Mouse (Mus musculus) limb, embryonic 14.5 days (tissue): Measurements from ENCODE around the gene Mrtfa. TPM values are rescaled to one million over a fixed set of nuclear protein-coding genes. Genes with fewer than 3 reads are reported as not detected.

Experiments
- ATAC-seq: fragments of 200-750 bp; cut with Nextera tagmentation; 2 replicates; pipeline ENCODE4 v1.8.0; 2017; ENCODE audit warnings: low read depth, moderate number of reproducible peaks, moderate TSS enrichment; ENCODE audit not compliant: low FRiP score
- DNase-seq: peaks from one replicate; pipeline ENCODE4 v3.0.0-alpha.2; 2015; ENCODE audit warnings: low spot score
- H3K27ac ChIP-seq: fragments of 300-500 bp; sonication (generic); replicated peaks from 2 replicates; pipeline ENCODE4 v1.5.1; 2014; ENCODE audit warnings: low read depth, mild to moderate bottlenecking, low read length, moderate library complexity, mixed read lengths
- H3K27me3 ChIP-seq: fragments of 300-500 bp; sonication (generic); 2 replicates; pipeline ENCODE4 v1.6.1; 2014; ENCODE audit warnings: low read length, mixed read lengths; ENCODE audit not compliant: control insufficient read depth, insufficient read depth
- H3K36me3 ChIP-seq: fragments of 300-500 bp; sonication (generic); 2 replicates; pipeline ENCODE4 v1.6.1; 2014; ENCODE audit warnings: mild to moderate bottlenecking, low read length, moderate library complexity, mixed read lengths; ENCODE audit not compliant: control insufficient read depth, insufficient read depth
- H3K4me1 ChIP-seq: fragments of 300-500 bp; sonication (generic); 2 replicates; pipeline ENCODE4 v1.6.1; 2014; ENCODE audit warnings: antibody characterized with exemption, low read length, mixed read lengths; ENCODE audit not compliant: control insufficient read depth, insufficient read depth
- H3K4me2 ChIP-seq: fragments of 300-500 bp; sonication (generic); replicated peaks from 2 replicates; pipeline ENCODE4 v1.6.1; 2014; ENCODE audit warnings: low read depth, mild to moderate bottlenecking, low read length, moderate library complexity; ENCODE audit not compliant: severe bottlenecking
- H3K4me3 ChIP-seq: fragments of 300-500 bp; sonication (generic); replicated peaks from 2 replicates; pipeline ENCODE4 v1.5.1; 2014; ENCODE audit warnings: low read length
- H3K9ac ChIP-seq: fragments of 300-500 bp; sonication (generic); 2 replicates; pipeline ENCODE4 v1.6.1; 2014; ENCODE audit warnings: mild to moderate bottlenecking, low read depth, low read length, moderate library complexity; ENCODE audit not compliant: severe bottlenecking
- H3K9me3 ChIP-seq: fragments of 300-500 bp; sonication (generic); 2 replicates; pipeline ENCODE4 v1.6.1; 2016; ENCODE audit warnings: low read length; ENCODE audit not compliant: control insufficient read depth
- POLR2A ChIP-seq: fragments of 200-500 bp; IDR thresholded peaks from 2 replicates; pipeline ENCODE4 v1.8.0; 2012; ENCODE audit warnings: inconsistent platforms, mild to moderate bottlenecking, moderate library complexity, borderline replicate concordance; ENCODE audit not compliant: insufficient read depth, insufficient read length; ENCODE audit errors: extremely low read depth
- WGBS: fragments of 180-500 bp; shearing (Covaris S2); extraction: QIAGEN DNeasy Blood & Tissue Kit; methylation state at CpG from one replicate; pipeline ENCODE4 v1.1.7; 2014; 5-methylcytosine and 5-hydroxymethylcytosine counted together
- polyA plus RNA-seq, 2 experiments: library from polyadenylated mRNA; depleted of rRNA in 1 of 2; stranded (reverse) in 1 of 2; unstranded in 1 of 2; fragments of >200 nt; fragmentation: Nextera tagmentation in 1 of 2; extraction: Ambion mirVana in 1 of 2; gene quantifications; 2 replicates each; pipeline versions ENCODE4 v1.2.1 to v1.2.3; 2012 to 2014

The Mrtfa gene
- polyA plus RNA-seq, 2 experiments = 25.2 to 29.8 TPM

DNA sequence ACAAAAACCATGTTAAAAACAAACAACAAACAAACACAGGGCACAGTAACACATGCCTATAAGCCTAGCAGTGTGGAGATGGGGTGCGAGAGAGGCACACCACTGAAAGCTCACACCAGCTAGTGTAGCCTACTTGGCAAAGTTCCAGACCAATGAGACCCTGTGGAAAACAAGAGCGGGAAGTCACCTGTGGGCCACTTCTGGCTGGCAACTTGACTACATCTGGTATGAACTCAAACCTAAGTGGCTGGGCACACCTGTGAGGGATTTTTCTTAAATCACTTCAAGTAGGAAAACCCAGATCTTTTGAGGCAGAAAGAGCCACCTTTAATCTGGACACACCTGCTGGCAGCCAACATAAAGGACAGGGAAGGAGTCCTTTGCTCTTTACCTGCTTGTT, 11.0 kb downstream of the Mrtfa start:
- Histone ChIP-seq H3K27ac (no peak overlapping the region), H3K4me2 (no peak overlapping the region), H3K4me1 (peaks cover 11% of the 10 kb centered on the region; the same call in 1 of the 2 replicates), H3K4me3 (no peak overlapping the region), H3K36me3 (0 out of 2 replicates have a peak, but pooled peaks cover 3% of the 10 kb centered on the region), H3K27me3 (no peaks in the 10 kb centered on the region), H3K9ac (no peak overlapping the region), H3K9me3 (no peaks in the 10 kb centered on the region)
- no peak for DNase-seq
- ATAC-seq = no peak
- TF ChIP-seq POLR2A = no peak
- WGBS = 46% methylated on average over 2 of the region's 2 CpGs

DNA sequence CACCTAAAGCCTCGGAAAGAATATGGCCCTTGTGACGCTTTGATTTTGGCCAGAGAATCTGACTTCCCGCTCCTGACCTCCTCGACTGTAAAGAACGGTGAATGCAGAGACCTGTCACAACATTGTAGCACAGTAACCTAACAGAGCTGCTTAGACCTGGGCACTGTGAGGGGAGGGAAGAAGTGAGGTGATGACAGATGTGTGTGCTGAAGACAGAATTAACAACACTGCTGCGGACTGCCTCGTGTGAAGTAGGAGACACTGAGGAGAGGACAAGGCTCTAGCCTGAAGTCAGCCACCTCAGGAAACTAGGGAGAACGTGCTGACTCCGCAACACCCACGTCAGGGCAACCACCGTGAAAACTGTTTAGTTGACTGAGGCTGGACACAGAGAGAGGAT, 11.9 kb downstream of the Mrtfa start:
- Histone ChIP-seq H3K4me2 (no peak overlapping the region), H3K4me3 (no peak overlapping the region), H3K27me3 (no peaks in the 10 kb centered on the region), H3K9me3 (no peaks in the 10 kb centered on the region), H3K27ac (no peak overlapping the region), H3K36me3 (peaks cover 8% of the 10 kb centered on the region; the same call in 1 of the 2 replicates), H3K4me1 (peaks cover 11% of the 10 kb centered on the region; the same call in 1 of the 2 replicates), H3K9ac (no peak overlapping the region)
- WGBS = 64% methylated on average over 11 of the region's 11 CpGs
- ATAC-seq (no peak), DNase-seq (no peak)
- TF ChIP-seq POLR2A = no peak

DNA sequence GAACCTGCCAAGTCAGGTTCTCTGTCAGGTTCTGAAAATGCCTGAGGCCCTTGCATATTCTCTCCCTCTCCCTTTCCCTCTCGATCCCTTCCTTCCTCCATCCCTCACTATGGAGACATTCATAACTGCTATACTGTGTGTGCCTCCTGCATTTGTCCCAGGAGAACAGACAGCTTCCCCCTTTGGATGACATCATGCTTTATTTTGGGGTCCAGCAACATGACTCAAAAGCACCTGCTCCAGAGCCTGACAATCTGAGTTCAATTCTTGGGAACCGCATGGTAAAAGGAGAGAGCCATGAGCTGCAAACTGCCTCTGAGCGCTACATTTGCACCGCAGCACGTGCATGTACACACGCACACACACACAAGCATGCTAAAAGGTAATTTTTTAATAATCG, 12.7 kb downstream of the Mrtfa start:
- Histone ChIP-seq H3K4me3 (no peak overlapping the region), H3K9ac (no peak overlapping the region), H3K4me2 (no peak overlapping the region), H3K4me1 (peaks cover 11% of the 10 kb centered on the region; the same call in 1 of the 2 replicates), H3K36me3 (peaks cover 8% of the 10 kb centered on the region; the same call in 1 of the 2 replicates), H3K27me3 (no peaks in the 10 kb centered on the region), H3K9me3 (no peaks in the 10 kb centered on the region), H3K27ac (no peak overlapping the region)
- ATAC-seq (no peak), DNase-seq (no peak)
- 85% methylated on average over 7 of the region's 7 CpGs for WGBS
- TF ChIP-seq POLR2A = no peak

DNA sequence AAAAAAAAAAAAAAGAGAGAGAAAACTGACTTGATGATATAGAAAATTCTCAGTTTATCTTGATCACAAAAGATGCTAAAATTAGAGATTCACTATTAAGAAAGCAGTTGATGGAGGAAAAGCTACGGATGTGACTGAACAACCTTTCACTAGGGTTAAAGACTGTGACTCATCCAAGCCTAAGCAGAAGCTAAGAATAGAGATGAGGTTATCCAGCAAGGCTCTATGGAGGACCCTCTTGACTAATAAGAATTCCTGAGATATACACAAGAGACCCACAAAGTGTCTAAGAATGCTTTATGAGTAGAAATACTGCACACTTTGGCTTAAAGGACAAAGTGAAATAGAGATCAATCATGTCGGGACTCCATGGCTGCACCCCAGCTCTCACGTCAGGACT, 14.9 kb downstream of the Mrtfa start:
- no peak for TF ChIP-seq POLR2A
- Histone ChIP-seq H3K36me3 (peaks cover 8% of the 10 kb centered on the region), H3K9ac (no peak overlapping the region), H3K27ac (no peak overlapping the region), H3K4me1 (peaks cover 11% of the 10 kb centered on the region; the same call in 1 of the 2 replicates), H3K27me3 (no peaks in the 10 kb centered on the region), H3K4me3 (no peak overlapping the region), H3K4me2 (no peak overlapping the region), H3K9me3 (no peaks in the 10 kb centered on the region)
- no peak for DNase-seq
- 77% methylated on average over 3 of the region's 3 CpGs for WGBS
- no peak for ATAC-seq

DNA sequence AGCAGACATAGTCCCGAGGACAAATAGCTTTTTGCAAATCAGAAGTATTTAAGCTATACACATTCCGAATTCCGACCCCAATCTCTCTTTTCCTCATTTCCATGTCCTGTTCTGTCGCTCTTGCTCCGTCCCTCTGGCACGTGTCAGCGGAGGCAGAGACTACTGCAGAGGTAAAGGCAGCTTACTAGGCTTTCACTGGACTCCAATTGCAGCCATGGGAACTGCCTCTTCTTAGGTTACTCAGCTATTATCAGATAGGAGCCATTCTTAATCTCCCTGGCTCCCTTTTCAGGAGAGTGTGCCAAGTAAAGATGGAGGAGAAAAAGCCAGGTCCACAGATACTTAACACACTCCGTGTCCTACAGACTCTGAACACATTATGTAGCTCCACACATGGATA, 18.3 kb downstream of the Mrtfa start:
- TF ChIP-seq POLR2A = no peak
- peaks cover 8% of the 10 kb centered on the region for H3K36me3 ChIP-seq
- no peak overlapping the region for H3K4me2 ChIP-seq
- no peaks in the 10 kb centered on the region for H3K9me3 ChIP-seq
- H3K4me1 ChIP-seq = peaks cover 5% of the 10 kb centered on the region; the same call in 1 of the 2 replicates
- H3K4me3 ChIP-seq = no peak overlapping the region
- no peak overlapping the region for H3K27ac ChIP-seq
- no peak overlapping the region for H3K9ac ChIP-seq
- no peak for ATAC-seq
- no peak for DNase-seq
- H3K27me3 ChIP-seq = no peaks in the 10 kb centered on the region
- WGBS = 82% methylated on average over 8 of the region's 8 CpGs

DNA sequence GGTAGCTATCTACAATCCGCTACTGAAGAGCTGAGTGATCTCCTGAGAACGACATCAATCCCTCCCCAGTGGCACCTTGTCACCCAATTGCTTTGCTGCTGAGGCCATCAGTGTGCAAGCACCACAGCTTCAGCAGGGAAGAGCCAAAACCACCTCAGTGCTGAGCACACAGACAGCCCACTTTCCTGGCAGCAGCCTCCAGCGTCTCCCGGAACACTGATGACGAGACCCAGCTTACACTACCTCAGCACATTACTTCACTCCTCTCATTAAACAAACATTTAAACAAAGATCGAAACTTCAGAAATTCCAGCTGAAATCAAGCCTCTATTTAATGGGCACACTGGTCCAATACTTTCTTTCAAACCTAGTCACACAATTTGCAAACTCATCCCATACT, 21.8 kb downstream of the Mrtfa start:
- no peak for TF ChIP-seq POLR2A
- Histone ChIP-seq H3K4me2 (no peak overlapping the region), H3K27ac (no peak overlapping the region), H3K9me3 (no peaks in the 10 kb centered on the region), H3K27me3 (no peaks in the 10 kb centered on the region), H3K9ac (no peak overlapping the region), H3K36me3 (no peaks in the 10 kb centered on the region; the same call in 1 of the 2 replicates), H3K4me3 (no peak overlapping the region), H3K4me1 (peaks cover 13% of the 10 kb centered on the region)
- ATAC-seq (no peak), DNase-seq (no peak)
- WGBS = 55% methylated on average over 6 of the region's 6 CpGs
